Mouse (Mus musculus) neural tube, embryonic 13.5 days (tissue): ENCODE measurements at regions not wholly inside any gene's neighbourhood (a gene's known extent, or its start where the extent isn't known, plus 50 kb on each side); places are given as distances from the start of the nearest gene placed in this dataset.

ENCODE experiments used
- ATAC-seq: fragments of 200-750 bp; cut with Nextera tagmentation; 2 replicates; pipeline ENCODE4 v1.8.0; 2017; ENCODE audit warnings: low read depth, mild to moderate bottlenecking, moderate TSS enrichment, moderate library complexity
- H3K27ac ChIP-seq: fragments of 300-500 bp; sonication (generic); replicated peaks from 2 replicates; pipeline ENCODE4 v1.5.1; 2015; ENCODE audit warnings: moderate library complexity, mild to moderate bottlenecking, inconsistent platforms
- H3K27me3 ChIP-seq: fragments of 300-500 bp; sonication (generic); 2 replicates; pipeline ENCODE4 v1.6.1; 2015; ENCODE audit warnings: mild to moderate bottlenecking, inconsistent platforms
- H3K36me3 ChIP-seq: fragments of 300-500 bp; sonication (generic); 2 replicates; pipeline ENCODE4 v1.6.1; 2015; ENCODE audit warnings: mild to moderate bottlenecking, inconsistent platforms
- H3K4me1 ChIP-seq: fragments of 300-500 bp; sonication (generic); replicated peaks from 2 replicates; pipeline ENCODE4 v1.6.1; 2015; ENCODE audit warnings: inconsistent platforms
- H3K4me2 ChIP-seq: fragments of 300-500 bp; sonication (generic); 2 replicates; pipeline ENCODE4 v1.6.1; 2015; ENCODE audit warnings: inconsistent platforms, mild to moderate bottlenecking, moderate library complexity
- H3K4me3 ChIP-seq: fragments of 300-500 bp; sonication (generic); 2 replicates; pipeline ENCODE4 v1.5.1; 2015; ENCODE audit warnings: mild to moderate bottlenecking, inconsistent platforms
- H3K9ac ChIP-seq: fragments of 300-500 bp; sonication (generic); 2 replicates; pipeline ENCODE4 v1.6.1; 2015; ENCODE audit warnings: moderate library complexity, mild to moderate bottlenecking, inconsistent platforms
- H3K9me3 ChIP-seq: fragments of 300-500 bp; sonication (generic); 2 replicates; pipeline ENCODE4 v1.6.1; 2016; ENCODE audit warnings: inconsistent platforms
- WGBS: fragments of 180-500 bp; shearing (Covaris S2); methylation state at CpG from one replicate; pipeline ENCODE4 v1.1.7; 2015; 5-methylcytosine and 5-hydroxymethylcytosine counted together

DNA sequence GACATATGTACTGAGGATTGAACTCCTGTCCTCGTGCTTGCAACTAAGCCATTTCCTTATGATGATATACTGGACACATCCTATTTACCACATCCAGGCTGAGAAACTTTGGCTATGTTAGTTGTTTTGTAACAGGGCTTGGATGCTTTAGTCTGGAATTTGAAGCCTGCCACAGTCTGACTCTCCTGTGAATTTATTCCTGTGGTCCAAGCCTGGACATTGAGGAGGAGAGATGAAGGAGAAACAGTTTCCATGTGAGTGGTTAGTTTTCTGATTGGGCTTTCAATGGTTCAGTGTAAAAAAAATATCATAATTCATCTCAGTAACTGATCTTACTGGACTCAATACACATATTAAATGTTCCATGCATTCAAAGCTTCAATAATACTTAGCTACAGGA, 422.6 kb downstream of the Etnk1 start:
- no peak for ATAC-seq
- Histone ChIP-seq H3K27me3 (no peaks in the 10 kb centered on the region), H3K4me3 (no peak overlapping the region), H3K27ac (no peak overlapping the region), H3K4me2 (no peak overlapping the region), H3K9me3 (no peaks in the 10 kb centered on the region), H3K9ac (no peak overlapping the region), H3K4me1 (no peaks in the 10 kb centered on the region), H3K36me3 (no peaks in the 10 kb centered on the region)
- 61% methylated on average over 1 of the region's 1 CpGs for WGBS

DNA sequence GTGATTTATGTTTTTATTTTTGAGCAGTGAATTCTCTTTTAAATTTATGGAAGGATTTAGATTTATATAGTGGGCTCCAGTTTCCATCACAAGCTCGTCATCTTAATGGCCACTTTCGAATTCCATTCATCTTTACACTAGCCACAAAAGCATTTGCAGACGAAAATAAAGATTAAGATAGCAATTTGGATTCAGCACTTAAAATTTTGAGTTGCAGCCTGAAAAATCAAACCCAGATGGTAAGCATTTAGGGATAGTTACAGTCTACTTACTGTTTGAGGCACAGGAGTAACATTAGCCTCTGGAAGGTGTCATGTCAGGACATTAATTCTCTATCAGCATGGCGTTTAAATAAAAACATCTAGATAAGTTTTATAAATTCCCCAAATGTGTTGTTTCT, 423.2 kb downstream of the Etnk1 start:
- WGBS: 76% methylated on average over 4 of the region's 4 CpGs
- H3K4me1 ChIP-seq: no peaks in the 10 kb centered on the region
- H3K9me3 ChIP-seq: no peaks in the 10 kb centered on the region
- no peak overlapping the region for H3K4me2 ChIP-seq
- H3K27ac ChIP-seq: no peak overlapping the region
- no peak overlapping the region for H3K9ac ChIP-seq
- no peaks in the 10 kb centered on the region for H3K36me3 ChIP-seq
- no peak for ATAC-seq
- no peak overlapping the region for H3K4me3 ChIP-seq
- no peaks in the 10 kb centered on the region for H3K27me3 ChIP-seq

DNA sequence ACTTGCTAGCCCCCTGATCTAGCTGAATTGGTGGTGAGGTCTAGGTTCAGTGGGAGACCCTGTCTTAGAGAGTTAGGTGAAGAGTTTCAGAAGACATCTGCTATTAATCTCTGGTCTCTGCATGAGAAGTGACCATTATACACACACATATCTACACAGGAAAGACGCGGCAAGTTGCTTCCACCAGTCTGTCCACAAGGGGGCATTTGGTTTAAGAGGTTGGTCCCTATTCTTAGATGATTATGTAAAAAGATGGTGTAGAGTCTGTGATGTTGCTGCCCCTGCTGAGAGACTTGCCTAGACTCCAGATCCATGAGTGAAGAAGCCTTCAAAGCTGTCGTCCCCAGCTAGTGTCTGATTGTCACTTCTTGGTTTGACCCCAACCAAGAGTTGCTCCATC, 425.5 kb downstream of the Etnk1 start:
- H3K4me1 ChIP-seq: no peaks in the 10 kb centered on the region
- H3K4me2 ChIP-seq: no peak overlapping the region
- no peaks in the 10 kb centered on the region for H3K9me3 ChIP-seq
- 92% methylated on average over 3 of the region's 3 CpGs for WGBS
- no peak overlapping the region for H3K9ac ChIP-seq
- no peaks in the 10 kb centered on the region for H3K27me3 ChIP-seq
- H3K36me3 ChIP-seq: no peaks in the 10 kb centered on the region
- no peak overlapping the region for H3K4me3 ChIP-seq
- H3K27ac ChIP-seq: no peak overlapping the region
- no peak for ATAC-seq

DNA sequence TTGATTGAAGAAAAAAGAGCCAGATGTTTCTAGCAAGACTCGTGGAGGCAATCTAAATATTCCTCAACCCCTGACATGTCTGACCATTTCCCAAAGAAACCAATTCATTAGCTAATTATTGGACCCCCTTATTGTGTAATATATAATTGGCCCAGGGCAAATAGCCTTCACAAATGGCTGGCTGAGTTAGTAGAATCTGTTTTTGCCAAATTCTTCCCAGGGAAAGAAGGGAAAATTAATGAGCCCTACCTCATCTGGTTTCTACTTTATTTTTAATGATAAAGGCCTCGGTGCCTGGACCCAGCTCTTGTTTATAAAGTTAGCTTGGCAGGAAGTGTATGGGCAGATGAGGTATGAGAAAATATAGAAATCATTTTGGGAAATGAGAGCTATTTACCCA, 428.5 kb downstream of the Etnk1 start:
- no peaks in the 10 kb centered on the region for H3K36me3 ChIP-seq
- H3K4me2 ChIP-seq: no peak overlapping the region
- ATAC-seq: no peak
- H3K27ac ChIP-seq: no peak overlapping the region
- H3K9me3 ChIP-seq: no peaks in the 10 kb centered on the region
- H3K4me3 ChIP-seq: no peak overlapping the region
- H3K27me3 ChIP-seq: no peaks in the 10 kb centered on the region
- no peak overlapping the region for H3K9ac ChIP-seq
- WGBS: 46% methylated on average over 2 of the region's 2 CpGs
- H3K4me1 ChIP-seq: no peaks in the 10 kb centered on the region

DNA sequence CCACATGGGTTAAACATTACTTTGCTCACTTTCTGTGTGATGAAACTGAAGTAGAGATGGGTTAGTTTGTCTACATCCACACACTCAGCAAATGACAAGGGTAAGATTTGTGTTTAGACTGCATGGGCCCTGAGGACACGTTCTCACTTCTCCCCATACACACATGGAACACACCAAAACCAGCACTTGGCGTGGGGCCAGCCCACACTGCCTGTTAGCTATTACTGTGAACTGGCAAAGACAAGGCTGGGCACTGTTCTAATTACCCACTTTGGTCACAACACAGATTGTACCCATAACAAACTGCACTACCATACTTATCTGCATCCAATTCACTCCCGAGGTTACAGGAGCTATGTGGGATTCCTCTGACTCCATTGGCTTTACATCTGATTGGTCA, 430.4 kb downstream of the Etnk1 start:
- Histone ChIP-seq H3K9me3 (no peaks in the 10 kb centered on the region), H3K36me3 (no peaks in the 10 kb centered on the region), H3K4me3 (no peak overlapping the region), H3K9ac (no peak overlapping the region), H3K27ac (no peak overlapping the region), H3K4me1 (0 out of 2 replicates have a peak, but pooled peaks cover 3% of the 10 kb centered on the region), H3K27me3 (no peaks in the 10 kb centered on the region), H3K4me2 (no peak overlapping the region)
- ATAC-seq: no peak
- 82% methylated on average over 3 of the region's 3 CpGs for WGBS

DNA sequence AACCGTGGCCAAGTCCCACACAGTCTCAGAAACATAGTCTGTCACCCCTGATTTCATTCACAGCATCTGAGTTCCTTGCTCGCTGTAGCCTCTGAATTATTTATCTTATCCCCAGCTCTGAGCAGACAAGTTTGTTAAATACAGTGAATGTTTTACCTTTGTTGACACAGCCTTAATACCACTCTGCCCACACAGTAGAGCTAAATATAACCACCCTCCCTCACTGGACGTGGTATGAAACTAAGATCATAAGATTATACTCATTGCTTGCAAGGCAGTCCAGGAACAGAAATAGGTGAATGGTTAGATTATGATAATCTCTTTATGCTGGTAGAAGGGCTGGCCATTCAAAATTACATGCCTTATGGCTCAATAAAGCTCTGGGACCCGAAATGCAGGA, 431.9 kb downstream of the Etnk1 start:
- no peaks in the 10 kb centered on the region for H3K9me3 ChIP-seq
- H3K9ac ChIP-seq: no peak overlapping the region
- ATAC-seq: no peak
- H3K36me3 ChIP-seq: no peaks in the 10 kb centered on the region
- H3K4me3 ChIP-seq: no peak overlapping the region
- 0 out of 2 replicates have a peak, but pooled peaks cover 3% of the 10 kb centered on the region for H3K4me1 ChIP-seq
- WGBS: 74% methylated on average over 4 of the region's 4 CpGs
- no peak overlapping the region for H3K4me2 ChIP-seq
- H3K27me3 ChIP-seq: no peaks in the 10 kb centered on the region
- H3K27ac ChIP-seq: no peak overlapping the region

DNA sequence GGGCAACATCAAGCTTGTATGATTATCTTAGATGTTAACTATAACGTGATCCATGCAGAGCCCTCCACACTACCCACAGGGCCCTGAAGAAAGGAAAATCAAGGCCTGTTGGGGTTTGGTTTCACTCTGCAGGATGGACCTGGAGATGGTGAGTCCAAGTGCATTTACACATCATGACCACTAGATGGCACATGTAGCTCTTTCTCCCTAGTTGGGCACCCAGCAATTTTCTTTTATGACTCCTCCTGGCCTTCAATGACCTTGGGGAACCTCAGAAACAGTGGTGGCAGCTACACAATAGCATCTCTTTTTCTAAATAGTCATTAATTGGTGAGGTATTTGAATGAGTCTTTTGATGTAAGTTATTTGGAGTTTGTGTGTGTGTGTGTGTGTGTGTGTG, 442.1 kb downstream of the Etnk1 start:
- Histone ChIP-seq H3K9ac (no peak overlapping the region), H3K4me1 (peaks cover 1% of the 10 kb centered on the region; the same call in 1 of the 2 replicates), H3K4me2 (no peak overlapping the region), H3K4me3 (no peak overlapping the region), H3K27me3 (no peaks in the 10 kb centered on the region), H3K27ac (no peak overlapping the region), H3K9me3 (no peaks in the 10 kb centered on the region), H3K36me3 (no peaks in the 10 kb centered on the region)
- 74% methylated on average over 1 of the region's 1 CpGs for WGBS
- ATAC-seq: no peak

DNA sequence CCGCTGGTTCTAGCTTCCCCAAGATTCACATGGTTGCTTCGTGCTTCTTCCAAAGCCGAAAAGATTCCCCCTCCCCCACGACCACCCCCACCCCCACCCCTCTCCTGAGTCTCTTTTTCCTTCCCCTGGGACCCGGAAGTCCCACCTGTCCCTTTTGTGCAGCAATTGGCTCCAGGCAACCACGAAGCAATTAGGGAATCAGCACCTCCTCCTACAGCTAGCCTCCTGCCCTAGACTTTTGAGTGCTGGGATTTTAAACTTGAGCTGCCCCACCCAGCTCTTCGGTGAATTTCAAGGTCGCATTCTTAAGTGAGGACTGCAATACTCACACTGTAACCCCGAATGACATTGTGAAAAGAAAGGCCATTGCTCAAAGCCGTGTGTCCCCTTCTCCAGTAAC, 445.9 kb downstream of the Etnk1 start:
- Histone ChIP-seq H3K9ac (no peak overlapping the region), H3K9me3 (no peaks in the 10 kb centered on the region), H3K4me2 (no peak overlapping the region), H3K36me3 (no peaks in the 10 kb centered on the region), H3K4me3 (no peak overlapping the region), H3K27me3 (no peaks in the 10 kb centered on the region), H3K4me1 (peaks cover 11% of the 10 kb centered on the region), H3K27ac (no peak overlapping the region)
- no peak for ATAC-seq
- 73% methylated on average over 10 of the region's 10 CpGs for WGBS

DNA sequence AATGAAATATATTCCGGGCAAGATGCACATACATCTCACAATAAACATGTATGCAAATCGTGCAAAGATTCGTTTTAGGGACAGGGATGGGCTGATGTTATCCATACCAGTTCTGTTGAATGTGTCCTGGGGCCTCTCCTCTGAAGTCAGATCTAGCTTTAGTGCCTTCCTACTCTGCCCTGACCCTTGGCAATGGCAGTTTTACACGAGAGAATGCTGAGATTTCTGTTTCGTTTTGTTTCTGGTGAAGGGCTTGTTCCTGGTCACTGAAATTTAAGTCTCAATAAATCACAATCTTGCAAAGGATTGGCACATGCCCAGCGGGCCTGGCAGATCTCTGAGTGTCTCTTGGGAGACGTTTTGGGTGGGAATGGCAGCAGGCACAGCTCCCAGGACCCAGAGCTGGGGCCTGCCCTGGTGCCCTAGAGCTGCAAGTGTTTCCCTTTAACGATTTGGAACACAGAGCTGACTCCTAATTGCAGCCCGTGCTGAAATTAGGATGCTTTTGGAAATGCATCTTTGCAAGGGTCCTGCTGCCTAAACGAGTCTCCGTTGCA, 447.5 kb downstream of the Etnk1 start:
- Histone ChIP-seq H3K4me3 (no peak overlapping the region), H3K9me3 (no peaks in the 10 kb centered on the region), H3K36me3 (no peaks in the 10 kb centered on the region), H3K27me3 (no peaks in the 10 kb centered on the region), H3K4me2 (no peak overlapping the region), H3K27ac (no peak overlapping the region; the same call in 1 of the 2 replicates), H3K4me1 (peaks cover 14% of the 10 kb centered on the region), H3K9ac (no peak overlapping the region)
- 54% methylated on average over 11 of the region's 11 CpGs for WGBS
- ATAC-seq: peak; percentile 56; the same call in 1 of the 2 replicates

DNA sequence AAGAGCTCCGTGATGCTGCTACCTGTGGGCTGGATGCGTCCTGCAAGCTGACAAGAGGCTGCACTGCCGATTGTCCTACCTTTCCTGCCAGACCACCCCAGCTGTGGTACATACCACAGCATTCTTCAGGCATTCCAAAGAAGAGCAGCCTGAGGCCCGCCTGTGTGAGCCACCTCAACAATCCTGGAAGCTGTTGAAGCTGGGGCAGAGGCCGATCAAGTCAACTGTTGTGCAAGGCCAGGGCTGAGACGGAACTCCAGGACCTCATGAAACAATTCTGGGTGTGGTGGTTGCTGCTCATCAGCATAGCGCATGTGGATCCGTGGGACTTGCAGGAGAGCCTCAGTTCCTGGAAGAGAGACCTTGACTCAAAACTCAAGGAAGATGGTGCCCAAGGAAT, 448.3 kb downstream of the Etnk1 start:
- Histone ChIP-seq H3K27me3 (no peaks in the 10 kb centered on the region), H3K27ac (no peak overlapping the region), H3K9me3 (no peaks in the 10 kb centered on the region), H3K4me2 (no peak overlapping the region), H3K9ac (no peak overlapping the region), H3K36me3 (no peaks in the 10 kb centered on the region), H3K4me3 (no peak overlapping the region), H3K4me1 (peaks cover 14% of the 10 kb centered on the region)
- WGBS: 91% methylated on average over 8 of the region's 8 CpGs
- ATAC-seq: no peak

DNA sequence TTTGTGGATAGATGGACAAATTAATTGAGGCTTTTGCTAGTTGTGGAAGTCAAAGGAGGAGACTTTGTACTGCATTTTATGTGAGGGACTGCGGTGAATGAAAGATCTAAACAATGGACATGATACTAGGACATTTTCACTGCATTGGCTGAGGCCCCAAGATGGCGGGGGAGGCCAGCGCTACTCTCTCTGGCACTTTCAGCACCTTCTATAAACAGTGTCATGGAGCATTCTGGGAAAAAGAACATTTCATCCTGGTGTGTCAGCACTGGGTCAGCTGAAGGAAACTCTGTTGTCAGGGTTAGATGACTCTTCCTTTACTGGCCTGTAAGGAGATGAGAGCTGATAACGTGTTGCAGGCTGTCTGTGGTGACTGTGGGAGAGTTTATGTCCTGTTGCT, 449.4 kb downstream of the Etnk1 start:
- H3K4me2 ChIP-seq: no peak overlapping the region
- H3K36me3 ChIP-seq: no peaks in the 10 kb centered on the region
- H3K9ac ChIP-seq: no peak overlapping the region
- H3K4me1 ChIP-seq: peaks cover 14% of the 10 kb centered on the region
- H3K27ac ChIP-seq: no peak overlapping the region
- no peaks in the 10 kb centered on the region for H3K9me3 ChIP-seq
- 87% methylated on average over 4 of the region's 4 CpGs for WGBS
- H3K27me3 ChIP-seq: no peaks in the 10 kb centered on the region
- ATAC-seq: no peak
- no peak overlapping the region for H3K4me3 ChIP-seq

DNA sequence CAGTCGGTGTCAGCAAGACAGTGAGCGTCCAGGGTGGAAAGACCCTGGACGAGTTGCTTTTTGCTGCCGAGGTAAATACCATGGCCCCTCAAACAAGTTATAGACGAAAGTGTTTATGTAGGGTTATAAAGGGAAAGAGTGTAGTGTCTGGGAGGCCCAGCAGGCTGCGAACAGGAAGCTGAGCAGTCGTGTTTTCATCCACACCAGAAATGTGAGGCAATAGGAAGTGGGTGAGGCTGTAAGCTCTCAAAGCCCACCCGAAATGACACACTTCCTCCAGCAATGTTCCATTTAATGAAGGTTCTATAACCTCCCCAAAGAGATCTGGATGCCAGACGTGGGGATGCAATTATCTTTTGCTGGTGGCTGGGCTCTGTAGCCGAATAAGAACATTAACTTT, 451.5 kb downstream of the Etnk1 start:
- no peak overlapping the region for H3K4me2 ChIP-seq

DNA sequence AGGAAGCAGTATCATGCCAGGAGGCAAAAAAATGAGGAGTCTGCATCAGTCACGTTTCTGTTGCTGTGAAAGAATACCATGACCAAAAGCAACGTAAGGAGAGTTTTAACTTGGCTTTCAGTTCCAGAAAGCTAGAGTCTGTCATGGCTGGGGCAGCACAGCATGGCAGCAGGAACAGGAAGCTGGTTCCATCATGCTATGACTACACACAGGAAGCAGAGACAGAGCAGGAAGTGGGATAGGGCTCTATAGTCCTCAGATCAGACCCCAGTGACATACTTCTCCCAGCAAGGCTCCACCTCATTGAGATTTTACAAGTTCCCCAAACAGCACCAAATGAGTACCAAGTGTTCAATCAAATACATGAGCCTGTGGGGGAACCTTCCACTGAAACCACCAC, 453.6 kb downstream of the Etnk1 start:
- Histone ChIP-seq H3K9ac (no peak overlapping the region), H3K4me1 (0 out of 2 replicates have a peak, but pooled peaks cover 4% of the 10 kb centered on the region), H3K4me2 (no peak overlapping the region), H3K9me3 (no peaks in the 10 kb centered on the region), H3K36me3 (no peaks in the 10 kb centered on the region), H3K27ac (no peak overlapping the region), H3K27me3 (no peaks in the 10 kb centered on the region), H3K4me3 (no peak overlapping the region)
- WGBS: 79% methylated on average over 2 of the region's 2 CpGs
- ATAC-seq: no peak

More for the DNA sequence above, 451.5 kb downstream of the Etnk1 start:
- peaks cover 14% of the 10 kb centered on the region for H3K4me1 ChIP-seq
- no peak overlapping the region for H3K9ac ChIP-seq
- H3K9me3 ChIP-seq: no peaks in the 10 kb centered on the region
- H3K27ac ChIP-seq: no peak overlapping the region
- no peaks in the 10 kb centered on the region for H3K36me3 ChIP-seq
- no peaks in the 10 kb centered on the region for H3K27me3 ChIP-seq
- WGBS: 65% methylated on average over 10 of the region's 10 CpGs
- no peak overlapping the region for H3K4me3 ChIP-seq
- ATAC-seq: no peak
